Mouse (Mus musculus): ENCODE data around the gene Fbxl16.
A peak's percentile ranks its signal among the peaks of the same experiment; 100 is the strongest.

The Fbxl16 gene

GRCm38 (mm10) chr17:25829558-25830017 lies 20.7 kb downstream of the Fbxl16 start:
- no peak for DNase-seq (ENCODE audit: low read depth, low spot score)
- H3K27me3 ChIP-seq (ENCODE audit: control insufficient read depth, insufficient read depth, low read length, poor library complexity, severe bottlenecking) = no peaks in the 10 kb centered on the region
- peaks cover 6% of the 10 kb centered on the region; the same call in 1 of the 2 replicates for H3K36me3 ChIP-seq (ENCODE audit: control insufficient read depth, insufficient read depth, low read length, poor library complexity, severe bottlenecking)

GRCm38 (mm10) chr17:25830200-25830753 lies 21.4 kb downstream of the Fbxl16 start:
- no peaks in the 10 kb centered on the region for H3K27me3 ChIP-seq (ENCODE audit: control insufficient read depth, insufficient read depth, low read length, poor library complexity, severe bottlenecking)
- H3K36me3 ChIP-seq (ENCODE audit: control insufficient read depth, insufficient read depth, low read length, poor library complexity, severe bottlenecking) = peaks cover 6% of the 10 kb centered on the region; the same call in 1 of the 2 replicates
- no peak for DNase-seq (ENCODE audit: low read depth, low spot score)

DNA sequence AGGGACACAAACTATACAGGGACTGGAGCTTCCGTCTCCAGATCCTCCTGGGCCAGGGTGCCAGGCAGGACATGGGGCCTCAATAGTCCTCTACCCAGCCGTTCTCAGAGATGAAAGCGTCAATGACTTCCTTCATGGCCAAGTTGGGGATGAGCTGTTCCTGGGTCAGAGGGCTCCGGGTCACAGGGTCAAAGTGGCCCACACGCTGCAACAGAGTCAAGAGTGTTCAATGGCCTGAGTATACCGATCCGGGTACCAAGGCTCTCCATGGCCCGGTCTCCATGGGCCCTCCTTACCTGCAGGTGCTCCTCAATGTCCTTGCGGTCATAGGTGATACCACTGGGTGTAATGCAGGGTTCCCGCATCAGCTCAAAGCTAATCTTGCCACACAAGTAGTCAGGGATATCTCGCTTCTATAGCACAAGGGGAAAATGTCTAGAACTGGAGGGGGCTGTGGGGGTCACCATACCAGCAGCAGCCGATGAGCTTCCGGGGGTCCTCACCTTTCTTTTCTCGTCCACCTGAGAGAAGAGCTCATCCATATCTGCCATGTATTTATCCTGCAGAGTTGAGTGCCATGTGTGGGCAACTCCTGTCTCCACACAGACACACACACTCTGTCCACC lies 22.0 kb downstream of the Fbxl16 start:
- Histone ChIP-seq H3K36me3 (ENCODE audit: control insufficient read depth, insufficient read depth, low read length, poor library complexity, severe bottlenecking) (peaks cover 6% of the 10 kb centered on the region; the same call in 1 of the 2 replicates), H3K27me3 (ENCODE audit: control insufficient read depth, insufficient read depth, low read length, poor library complexity, severe bottlenecking) (no peaks in the 10 kb centered on the region)
- no peak for DNase-seq (ENCODE audit: low read depth, low spot score)

DNA sequence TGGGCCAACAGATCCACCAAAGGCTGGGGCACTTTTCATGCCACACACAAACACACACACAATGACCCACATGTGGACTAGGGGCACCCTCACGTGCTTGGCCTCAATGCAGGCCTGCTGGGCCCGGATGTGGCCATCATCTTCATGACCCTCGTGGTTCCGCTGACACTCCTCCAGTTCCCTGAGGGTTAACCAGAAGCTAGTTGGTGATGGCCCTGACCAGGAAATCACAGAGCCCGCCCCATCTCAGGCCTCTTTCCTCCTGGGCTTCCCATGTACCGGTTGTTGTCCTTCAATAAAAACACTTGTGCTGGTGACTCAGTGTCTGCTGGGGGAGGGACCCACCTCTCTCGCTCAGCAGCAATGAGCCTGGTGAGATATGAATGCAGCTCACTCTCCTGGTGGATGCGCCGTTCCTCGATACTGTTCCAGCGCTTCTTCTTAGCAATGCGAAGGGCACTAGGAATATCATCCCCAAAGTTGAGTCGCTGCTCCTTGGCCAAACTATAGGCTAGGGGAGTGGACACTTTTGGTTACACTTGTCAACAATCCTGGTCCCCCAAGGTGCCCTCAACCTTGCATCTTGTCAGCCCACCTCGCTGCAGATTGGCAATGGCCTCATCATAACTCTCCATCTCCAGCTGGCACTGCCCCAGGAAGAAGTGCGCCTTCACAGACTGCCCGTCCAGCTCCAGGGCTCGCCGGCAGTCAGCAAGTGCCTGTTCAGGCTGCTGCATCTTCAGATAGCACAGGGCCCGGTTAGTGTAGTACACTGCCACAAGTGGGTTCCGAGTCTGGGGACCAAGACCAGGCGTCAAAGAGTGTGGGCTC lies 22.8 kb downstream of the Fbxl16 start:
- no peak for DNase-seq (ENCODE audit: low read depth, low spot score)
- H3K27me3 ChIP-seq (ENCODE audit: control insufficient read depth, insufficient read depth, low read length, poor library complexity, severe bottlenecking) = no peaks in the 10 kb centered on the region

DNA sequence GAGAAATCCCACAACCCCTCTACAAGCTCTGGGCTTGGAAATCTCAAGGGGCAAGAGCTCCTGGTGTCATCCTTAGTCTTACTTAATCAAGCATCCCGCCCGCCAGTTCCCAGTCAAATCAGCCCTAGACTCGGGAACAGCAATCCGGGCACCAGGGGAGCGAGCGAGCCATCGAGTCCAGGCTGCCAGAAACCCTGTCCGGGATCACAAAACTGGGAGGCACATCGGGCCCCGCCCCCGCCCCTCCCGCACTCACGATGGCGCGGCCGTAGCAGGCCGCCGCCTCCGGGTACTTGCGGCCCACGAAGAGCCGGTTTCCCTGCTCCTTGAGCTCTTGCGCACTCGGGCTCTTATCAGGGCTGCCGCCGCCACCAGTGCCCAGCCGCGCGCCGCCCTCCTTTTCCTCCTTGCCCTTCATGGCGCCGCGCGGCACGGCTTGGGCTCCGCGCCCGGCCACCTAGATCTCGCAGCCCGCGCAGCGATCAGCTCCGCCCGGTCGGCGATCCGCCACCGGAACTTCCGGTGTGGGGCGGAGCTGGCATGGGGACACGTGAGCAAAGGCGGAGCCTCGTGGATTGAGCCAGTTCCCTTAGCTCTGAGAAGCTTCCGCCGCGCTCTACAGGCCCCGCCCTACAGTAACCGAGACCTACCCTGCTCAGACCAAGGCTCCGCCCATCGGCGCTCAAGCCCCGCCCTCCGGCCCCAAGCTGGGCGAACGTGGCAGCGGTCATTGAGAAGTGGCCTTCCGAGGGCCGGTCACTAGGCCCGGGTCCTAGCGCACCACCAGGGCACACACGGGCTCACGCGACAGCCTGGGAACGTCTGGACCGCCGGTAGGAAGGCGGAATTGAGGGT lies 23.8 kb downstream of the Fbxl16 start:
- Histone ChIP-seq H3K27me3 (ENCODE audit: control insufficient read depth, insufficient read depth, low read length, poor library complexity, severe bottlenecking) (no peaks in the 10 kb centered on the region), H3K36me3 (ENCODE audit: control insufficient read depth, insufficient read depth, low read length, poor library complexity, severe bottlenecking) (peaks cover 6% of the 10 kb centered on the region; the same call in 1 of the 2 replicates)
- peak; percentile 99 for DNase-seq (ENCODE audit: low read depth, low spot score)

More for the DNA sequence above, 22.8 kb downstream of the Fbxl16 start:
- peaks cover 6% of the 10 kb centered on the region; the same call in 1 of the 2 replicates for H3K36me3 ChIP-seq (ENCODE audit: control insufficient read depth, insufficient read depth, low read length, poor library complexity, severe bottlenecking)

DNA sequence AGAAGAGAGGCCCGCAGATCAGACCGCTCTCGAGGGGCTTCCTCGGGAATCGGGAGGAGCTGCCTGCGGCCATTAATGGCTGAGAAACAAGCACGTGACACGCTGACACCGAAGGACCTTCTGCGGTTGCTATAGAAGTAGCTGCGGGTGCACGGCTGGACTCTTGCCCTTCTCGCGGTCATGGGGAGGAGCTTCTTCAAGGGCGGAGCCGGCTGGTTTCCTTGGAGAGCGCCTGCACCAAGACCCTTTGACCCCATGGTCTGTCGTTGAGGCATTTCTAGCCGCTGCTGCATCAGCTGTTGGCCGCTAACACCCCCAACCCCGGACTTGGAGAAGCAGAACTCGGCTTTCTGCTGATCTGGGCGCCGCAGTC lies 24.4 kb downstream of the Fbxl16 start, which contains the start of gene Stub1:
TSS of gene Stub1 (minus strand) at position 114 of the 373 bp plus-strand sequence.
- Histone ChIP-seq H3K36me3 (ENCODE audit: control insufficient read depth, insufficient read depth, low read length, poor library complexity, severe bottlenecking) (peaks cover 6% of the 10 kb centered on the region; the same call in 1 of the 2 replicates), H3K27me3 (ENCODE audit: control insufficient read depth, insufficient read depth, low read length, poor library complexity, severe bottlenecking) (no peaks in the 10 kb centered on the region)
- DNase-seq (ENCODE audit: low read depth, low spot score) = no peak

- Histone ChIP-seq H3K27me3 (ENCODE audit: control insufficient read depth, insufficient read depth, low read length, poor library complexity, severe bottlenecking) (no peaks in the 10 kb centered on the region), H3K36me3 (ENCODE audit: control insufficient read depth, insufficient read depth, low read length, poor library complexity, severe bottlenecking) (peaks cover 6% of the 10 kb centered on the region; the same call in 1 of the 2 replicates)
- DNase-seq (ENCODE audit: low read depth, low spot score) = no peak
Observed at GRCm38 (mm10) chr17:25833961-25834594, 25.2 kb downstream of the Fbxl16 start.

- DNase-seq (ENCODE audit: low read depth, low spot score) = no peak
- H3K36me3 ChIP-seq (ENCODE audit: control insufficient read depth, insufficient read depth, low read length, poor library complexity, severe bottlenecking) = peaks cover 8% of the 10 kb centered on the region; the same call in 1 of the 2 replicates
Observed at GRCm38 (mm10) chr17:25834595-25835222, 25.8 kb downstream of the Fbxl16 start.

GRCm38 (mm10) chr17:25835301-25835700 lies 26.4 kb downstream of the Fbxl16 start:
- DNase-seq (ENCODE audit: low read depth, low spot score) = no peak
- peaks cover 8% of the 10 kb centered on the region; the same call in 1 of the 2 replicates for H3K36me3 ChIP-seq (ENCODE audit: control insufficient read depth, insufficient read depth, low read length, poor library complexity, severe bottlenecking)
- H3K27me3 ChIP-seq (ENCODE audit: control insufficient read depth, insufficient read depth, low read length, poor library complexity, severe bottlenecking) = no peaks in the 10 kb centered on the region

More at GRCm38 (mm10) chr17:25834595-25835222, 25.8 kb downstream of the Fbxl16 start:
- no peaks in the 10 kb centered on the region for H3K27me3 ChIP-seq (ENCODE audit: control insufficient read depth, insufficient read depth, low read length, poor library complexity, severe bottlenecking)

DNA sequence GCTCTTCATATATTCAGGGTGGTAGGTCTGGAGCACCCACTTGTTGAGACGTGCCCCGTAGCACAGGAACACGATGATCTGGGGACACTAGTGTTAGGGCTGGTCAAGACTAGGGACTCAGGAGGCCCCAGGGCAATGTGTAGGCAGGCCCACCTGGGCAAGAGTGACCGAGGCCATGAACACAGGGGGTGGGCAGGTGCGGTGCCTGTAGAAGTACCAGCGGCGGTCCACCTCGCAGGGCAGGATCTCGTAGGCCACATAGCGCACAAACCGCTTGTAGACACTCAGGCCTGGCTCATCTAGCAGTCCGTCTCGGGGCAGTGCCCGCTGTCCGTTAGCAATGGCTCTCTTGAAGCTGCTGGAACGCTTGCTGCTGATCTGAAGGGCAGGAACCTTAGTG lies 26.9 kb downstream of the Fbxl16 start:
- peaks cover 5% of the 10 kb centered on the region; the same call in 1 of the 2 replicates for H3K36me3 ChIP-seq (ENCODE audit: control insufficient read depth, insufficient read depth, low read length, poor library complexity, severe bottlenecking)
- no peaks in the 10 kb centered on the region for H3K27me3 ChIP-seq (ENCODE audit: control insufficient read depth, insufficient read depth, low read length, poor library complexity, severe bottlenecking)
- DNase-seq (ENCODE audit: low read depth, low spot score) = no peak

DNA sequence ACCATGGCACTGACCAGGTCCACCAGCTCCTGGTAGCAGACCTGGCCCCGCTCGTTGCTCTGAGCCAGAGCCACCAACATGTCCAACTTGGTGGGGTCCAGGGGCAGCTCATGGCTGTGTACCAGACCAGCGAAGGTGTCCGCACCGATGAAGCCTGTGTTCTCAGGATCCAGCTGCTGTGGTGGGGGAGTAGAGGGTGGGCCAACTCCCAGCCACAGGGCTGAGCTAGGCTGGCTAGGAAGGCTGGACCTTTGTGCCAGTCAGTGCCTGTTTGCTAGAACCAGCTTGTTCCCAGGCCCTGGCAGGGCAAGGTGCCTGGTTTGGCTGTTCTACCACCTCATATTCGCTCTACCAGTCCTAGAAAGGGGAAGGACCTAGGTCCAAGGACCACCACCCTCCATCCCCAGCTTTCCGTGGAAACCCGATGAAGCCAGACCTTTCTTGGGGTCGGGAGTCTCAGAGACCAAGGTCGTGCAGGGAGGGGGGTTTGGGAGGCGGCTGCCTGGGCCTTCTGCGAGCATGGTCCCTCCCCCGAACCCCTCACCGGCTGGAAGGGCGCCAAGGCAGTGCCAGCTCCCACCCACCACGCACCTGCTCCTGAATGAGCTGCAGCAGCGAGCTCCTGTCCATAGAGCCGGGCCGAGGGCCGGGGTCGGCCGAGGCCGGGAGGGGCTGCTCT lies 27.7 kb downstream of the Fbxl16 start:
- Histone ChIP-seq H3K27me3 (ENCODE audit: control insufficient read depth, insufficient read depth, low read length, poor library complexity, severe bottlenecking) (no peaks in the 10 kb centered on the region), H3K36me3 (ENCODE audit: control insufficient read depth, insufficient read depth, low read length, poor library complexity, severe bottlenecking) (peaks cover 5% of the 10 kb centered on the region; the same call in 1 of the 2 replicates)
- no peak for DNase-seq (ENCODE audit: low read depth, low spot score)

- Histone ChIP-seq H3K27me3 (ENCODE audit: control insufficient read depth, insufficient read depth, low read length, poor library complexity, severe bottlenecking) (no peaks in the 10 kb centered on the region), H3K36me3 (ENCODE audit: control insufficient read depth, insufficient read depth, low read length, poor library complexity, severe bottlenecking) (peaks cover 5% of the 10 kb centered on the region; the same call in 1 of the 2 replicates)
- peak; percentile 41 for DNase-seq (ENCODE audit: low read depth, low spot score)
Observed at GRCm38 (mm10) chr17:25837076-25837410, 28.2 kb downstream of the Fbxl16 start, which contains the start of gene Rhbdl1. Gene Rhbdl1 (minus strand): TSS chr17:25837295.

- H3K36me3 ChIP-seq (ENCODE audit: control insufficient read depth, insufficient read depth, low read length, poor library complexity, severe bottlenecking) = peaks cover 5% of the 10 kb centered on the region; the same call in 1 of the 2 replicates
- no peak for DNase-seq (ENCODE audit: low read depth, low spot score)
- H3K27me3 ChIP-seq (ENCODE audit: control insufficient read depth, insufficient read depth, low read length, poor library complexity, severe bottlenecking) = no peaks in the 10 kb centered on the region
Observed at GRCm38 (mm10) chr17:25837533-25837932, 28.6 kb downstream of the Fbxl16 start.

Data from splenic B cell, adult 2 months (primary cell).